Mouse (Mus musculus): Measurements from ENCODE around the gene Gjb2.

DNA sequence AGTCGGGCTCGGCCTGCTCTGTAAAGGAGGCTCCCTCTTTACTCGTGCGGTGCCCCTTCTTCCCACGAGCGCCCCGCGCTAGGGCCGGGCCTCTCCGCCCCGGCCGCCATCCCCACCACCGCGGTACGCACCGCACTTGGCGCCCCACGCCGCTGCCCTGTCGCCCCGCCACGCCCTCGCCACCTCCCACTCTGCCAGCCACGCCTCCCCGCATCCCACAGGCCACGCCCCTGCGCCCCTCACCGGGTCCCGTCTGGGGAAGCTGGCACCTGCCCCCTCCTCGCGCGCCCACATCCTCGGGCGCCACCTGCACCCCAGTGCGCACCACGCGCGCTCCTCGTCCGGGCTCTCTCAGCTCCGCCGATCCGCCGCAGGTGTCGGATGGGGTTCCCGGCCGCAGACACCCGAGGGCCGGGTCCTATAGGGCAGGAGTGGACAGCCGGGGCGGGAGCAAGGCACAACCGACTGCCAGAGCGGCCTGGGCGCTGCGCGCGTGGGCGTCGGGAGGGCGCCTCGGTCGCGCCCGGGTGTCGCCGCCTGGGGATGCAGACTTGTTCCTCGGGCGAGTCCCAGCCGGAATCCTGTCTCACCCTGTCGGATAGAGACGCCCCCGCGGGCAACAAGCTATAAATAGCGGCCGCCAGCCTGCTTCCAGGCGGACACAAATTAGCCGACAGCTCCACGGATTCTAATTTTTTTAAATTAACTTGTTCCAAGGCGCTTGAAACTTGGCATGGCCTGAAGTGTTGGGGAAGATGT, 46.8 kb downstream of the Gjb2 start, which contains the start of gene Gja3:
- no peak for TF ChIP-seq CTCF (IDR thresholded peaks at IDR 0.05; ENCODE audit: low read depth, low read length)
- TF ChIP-seq POLR2A (IDR thresholded peaks at IDR 0.05; ENCODE audit: borderline replicate concordance, low read depth, low read length) = no peak
